28 mouse cellular contexts compared by ENCODE assay signal in genomic region chr16:97366141-97366540, GRCm38 (mm10). TPM values are rescaled to one million over a fixed set of nuclear protein-coding genes. Genes with fewer than 3 reads are reported as not detected.
A peak's percentile ranks its signal among the peaks of the same experiment; 100 is the strongest.
DNase-seq lines count a peak whose midpoint lies in the region; ATAC-seq and TF ChIP-seq lines count a peak whose summit lies in the region.
"Had no signal": no experiment of that assay in that cellular context is flagged by ENCODE, and none has a peak within 500 bp of the region (broad histone marks: within the 10 kb centered on the region; RNA-seq: fewer than 3 reads in every experiment).

No protein-coding gene starts in this region.

- WGBS in kidney, adult 2 months, result 16% methylated on average over 2 of the region's 2 CpGs
- 43% methylated on average over 2 of the region's 2 CpGs for WGBS in kidney, embryonic 14.5 days
- 31% methylated on average over 2 of the region's 2 CpGs for WGBS in kidney, embryonic 16.5 days
- WGBS in intestine, embryonic 16.5 days, result 25% methylated on average over 2 of the region's 2 CpGs

- no peaks in the 10 kb centered on the region for H3K36me3 ChIP-seq in kidney, adult 2 months (ENCODE audit: control insufficient read depth, insufficient read depth, low read length)
- no peaks in the 10 kb centered on the region for H3K36me3 ChIP-seq in kidney, embryonic 14.5 days (ENCODE audit: control insufficient read depth, insufficient read depth, low read length)
- H3K36me3 ChIP-seq in kidney, embryonic 16.5 days (ENCODE audit: insufficient read depth, low read length), result no peaks in the 10 kb centered on the region
- no peaks in the 10 kb centered on the region for H3K36me3 ChIP-seq in intestine, embryonic 16.5 days (ENCODE audit: control insufficient read depth, insufficient read depth, low read length)
- H3K36me3 ChIP-seq: embryonic facial prominence, embryonic 12.5 days; embryonic facial prominence, embryonic 15.5 days; G1E; heart, embryonic 13.5 days had no signal

- no peaks in the 10 kb centered on the region for H3K9me3 ChIP-seq in kidney, embryonic 14.5 days (ENCODE audit: control insufficient read depth, low read length)
- no peaks in the 10 kb centered on the region for H3K9me3 ChIP-seq in kidney, embryonic 16.5 days (ENCODE audit: low read length)
- H3K9me3 ChIP-seq in intestine, embryonic 16.5 days (ENCODE audit: control insufficient read depth, low read length), result no peaks in the 10 kb centered on the region
- H3K9me3 ChIP-seq: embryonic facial prominence, embryonic 12.5 days; embryonic facial prominence, embryonic 15.5 days; G1E; heart, embryonic 13.5 days had no signal

- no peak overlapping the region for H3K27ac ChIP-seq in kidney, adult 2 months (ENCODE audit: insufficient read depth, low read depth, low read length)
- H3K27ac ChIP-seq in kidney, embryonic 14.5 days (ENCODE audit: low read depth, low read length), result no peak overlapping the region
- H3K27ac ChIP-seq in kidney, embryonic 16.5 days (ENCODE audit: low read length), result no peak overlapping the region
- no peak overlapping the region for H3K27ac ChIP-seq in intestine, embryonic 16.5 days (ENCODE audit: low read length)
- H3K27ac ChIP-seq: embryonic facial prominence, embryonic 12.5 days; embryonic facial prominence, embryonic 15.5 days; gastrocnemius, adult 2 months; heart, embryonic 13.5 days; hindbrain, embryonic 14.5 days; hindbrain, postnatal 0 days had no signal

- TF ChIP-seq CTCF in kidney, adult 2 months (conservative IDR thresholded peaks at IDR 0.05; ENCODE audit: insufficient read depth, insufficient read length, low read depth, low read length), result no peak

- no peak for ATAC-seq in kidney, embryonic 14.5 days (ENCODE audit: low FRiP score, low TSS enrichment)
- no peak for ATAC-seq in kidney, embryonic 16.5 days (ENCODE audit: low FRiP score, low TSS enrichment)
- peak; percentile 83 for ATAC-seq in intestine, embryonic 16.5 days
- ATAC-seq: forebrain, embryonic 14.5 days; hindbrain, postnatal 0 days; Patski had no signal

- no peaks in the 10 kb centered on the region for H3K27me3 ChIP-seq in kidney, adult 2 months (replicated peaks; ENCODE audit: control insufficient read depth, insufficient read depth, low read length)
- no peaks in the 10 kb centered on the region for H3K27me3 ChIP-seq in kidney, embryonic 14.5 days (ENCODE audit: control insufficient read depth, insufficient read depth, low read length)
- no peaks in the 10 kb centered on the region; the same call in 1 of the 2 replicates for H3K27me3 ChIP-seq in kidney, embryonic 16.5 days (ENCODE audit: insufficient read depth, low read length)
- no peaks in the 10 kb centered on the region for H3K27me3 ChIP-seq in intestine, embryonic 16.5 days (replicated peaks; ENCODE audit: control insufficient read depth, insufficient read depth, low read length)
- H3K27me3 ChIP-seq: CH12.LX; embryonic facial prominence, embryonic 15.5 days; heart, embryonic 13.5 days had no signal

- H3K4me2 ChIP-seq in kidney, embryonic 14.5 days (replicated peaks; ENCODE audit: low read depth, low read length), result no peak overlapping the region
- no peak overlapping the region for H3K4me2 ChIP-seq in kidney, embryonic 16.5 days (replicated peaks; ENCODE audit: low read depth, low read length)
- no peak overlapping the region for H3K4me2 ChIP-seq in intestine, embryonic 16.5 days (ENCODE audit: low read depth, low read length)
- H3K4me2 ChIP-seq: embryonic facial prominence, embryonic 12.5 days; embryonic facial prominence, embryonic 15.5 days; heart, embryonic 13.5 days; hindbrain, embryonic 14.5 days had no signal

- TF ChIP-seq POLR2A in kidney, adult 2 months (IDR thresholded peaks at IDR 0.05; ENCODE audit: low read depth, low read length), result no peak

- no peak overlapping the region for H3K9ac ChIP-seq in kidney, embryonic 14.5 days (ENCODE audit: low read depth, low read length)
- H3K9ac ChIP-seq in kidney, embryonic 16.5 days (replicated peaks; ENCODE audit: low read length), result no peak overlapping the region
- no peak overlapping the region for H3K9ac ChIP-seq in intestine, embryonic 16.5 days (ENCODE audit: low read depth, low read length)
- H3K9ac ChIP-seq: embryonic facial prominence, embryonic 12.5 days; embryonic facial prominence, embryonic 15.5 days; forebrain, postnatal 0 days; heart, embryonic 13.5 days; hindbrain, embryonic 14.5 days had no signal

- no peak overlapping the region for H3K4me3 ChIP-seq in kidney, adult 2 months (ENCODE audit: insufficient read depth, low read depth, low read length)
- H3K4me3 ChIP-seq in kidney, embryonic 14.5 days (ENCODE audit: low read length), result no peak overlapping the region
- no peak overlapping the region for H3K4me3 ChIP-seq in kidney, embryonic 16.5 days (ENCODE audit: low read length)
- no peak overlapping the region for H3K4me3 ChIP-seq in intestine, embryonic 16.5 days (ENCODE audit: low read length)
- H3K4me3 ChIP-seq: embryonic facial prominence, embryonic 12.5 days; embryonic facial prominence, embryonic 15.5 days; gastrocnemius, adult 2 months; heart, embryonic 13.5 days had no signal

- peak; percentile 60 for DNase-seq in kidney, adult 2 months
- DNase-seq in kidney, postnatal 14 days, result peak; percentile 9
- no peak for DNase-seq in c-Kit-positive CD71-positive TER-119-positive erythroid progenitor cells, embryonic 14.5 days (ENCODE audit: low spot score)
- DNase-seq: adrenal gland, postnatal 10 days; adrenal gland, postnatal 36 days; B cell, adult 2 months; cerebellum, adult 11 months; cerebellum, adult 2 months; cerebellum, adult 9-11 months; cerebellum, postnatal 25 days; gastrocnemius, adult 2 months; gastrocnemius, postnatal 14 days; heart, adult 18-20 months; heart, postnatal 14 days; heart, postnatal 4 days had no signal

- no peaks in the 10 kb centered on the region for H3K4me1 ChIP-seq in kidney, adult 2 months (ENCODE audit: control insufficient read depth, insufficient read depth, low read length)
- H3K4me1 ChIP-seq in kidney, embryonic 14.5 days (ENCODE audit: control insufficient read depth, insufficient read depth, low read length), result no peaks in the 10 kb centered on the region
- no peaks in the 10 kb centered on the region for H3K4me1 ChIP-seq in kidney, embryonic 16.5 days (ENCODE audit: insufficient read depth, low read length)
- 0 out of 2 replicates have a peak, but pooled peaks cover 2% of the 10 kb centered on the region for H3K4me1 ChIP-seq in intestine, embryonic 16.5 days (ENCODE audit: control insufficient read depth, insufficient read depth, low read length)
- H3K4me1 ChIP-seq: embryonic facial prominence, embryonic 12.5 days; embryonic facial prominence, embryonic 15.5 days had no signal

RNA-seq across cellular contexts. Expression of gene Bace2, which starts 9.6 kb away (rescaled TPM):
- 1.6 and 1.7 TPM in 2 replicates for polyA plus RNA-seq in kidney, adult 2 months (2012; rRNA removed)
- polyA plus RNA-seq in kidney, embryonic 14.5 days (2014; fragmentation: Nextera tagmentation; extraction: Ambion mirVana), result 3.9 and 4.4 TPM in 2 replicates
- 10.0 and 11.2 TPM in 2 replicates for polyA plus RNA-seq in kidney, embryonic 16.5 days (2015; fragmentation: Nextera tagmentation; extraction: Ambion mirVana)
- polyA plus RNA-seq in intestine, embryonic 16.5 days (2015; fragmentation: Nextera tagmentation; extraction: Ambion mirVana), result 17.0 and 18.4 TPM in 2 replicates
- polyA plus RNA-seq: G1E had no signal
